Mouse (Mus musculus) forebrain, embryonic 16.5 days (tissue): Measurements from ENCODE around the gene Rtn4r. TPM values are rescaled to one million over a fixed set of nuclear protein-coding genes. Genes with fewer than 3 reads are reported as not detected.

Experiments
- ATAC-seq: fragments of 200-750 bp; cut with Nextera tagmentation; 2 replicates; pipeline ENCODE4 v1.8.0; 2017; ENCODE audit warnings: mild to moderate bottlenecking, moderate library complexity
- H3K27ac ChIP-seq: fragments of 300-500 bp; sonication (generic); 2 replicates; pipeline ENCODE4 v1.5.1; 2014; ENCODE audit warnings: low read length, control low read depth
- H3K27me3 ChIP-seq: fragments of 300-500 bp; sonication (generic); replicated peaks from 2 replicates; pipeline ENCODE4 v1.6.1; 2014; ENCODE audit warnings: low read length; ENCODE audit not compliant: control insufficient read depth, insufficient read depth
- H3K36me3 ChIP-seq: fragments of 300-500 bp; sonication (generic); 2 replicates; pipeline ENCODE4 v1.6.1; 2014; ENCODE audit not compliant: control insufficient read depth, insufficient read depth
- H3K4me1 ChIP-seq: fragments of 300-500 bp; sonication (generic); replicated peaks from 2 replicates; pipeline ENCODE4 v1.6.1; 2014; ENCODE audit warnings: low read length; ENCODE audit not compliant: control insufficient read depth, insufficient read depth
- H3K4me2 ChIP-seq: fragments of 300-500 bp; sonication (generic); 2 replicates; pipeline ENCODE4 v1.6.1; 2014; ENCODE audit warnings: mild to moderate bottlenecking, low read length, control low read depth
- H3K4me3 ChIP-seq: fragments of 300-500 bp; sonication (generic); replicated peaks from 2 replicates; pipeline ENCODE4 v1.5.1; 2014; ENCODE audit warnings: mild to moderate bottlenecking, low read length, control low read depth
- H3K9ac ChIP-seq: fragments of 300-500 bp; sonication (generic); replicated peaks from 2 replicates; pipeline ENCODE4 v1.6.1; 2014; ENCODE audit warnings: low read depth, low read length, control low read depth
- H3K9me3 ChIP-seq: fragments of 300-500 bp; sonication (generic); 2 replicates; pipeline ENCODE4 v1.6.1; 2016; ENCODE audit warnings: low read length; ENCODE audit not compliant: control insufficient read depth
- WGBS: fragments of 180-500 bp; shearing (Covaris S2); extraction: QIAGEN DNeasy Blood & Tissue Kit; methylation state at CpG from one replicate; pipeline ENCODE4 v1.1.7; 2014; 5-methylcytosine and 5-hydroxymethylcytosine counted together
- polyA plus RNA-seq: library from polyadenylated mRNA; unstranded; fragments of >200 nt; fragmentation: Nextera tagmentation; extraction: Ambion mirVana; gene quantifications from 2 replicates; pipeline ENCODE4 v1.2.1, GENCODE M21; 2015

Rtn4r gene
- polyA plus RNA-seq, 1 experiment from 2014 or later: 24.4 TPM

DNA sequence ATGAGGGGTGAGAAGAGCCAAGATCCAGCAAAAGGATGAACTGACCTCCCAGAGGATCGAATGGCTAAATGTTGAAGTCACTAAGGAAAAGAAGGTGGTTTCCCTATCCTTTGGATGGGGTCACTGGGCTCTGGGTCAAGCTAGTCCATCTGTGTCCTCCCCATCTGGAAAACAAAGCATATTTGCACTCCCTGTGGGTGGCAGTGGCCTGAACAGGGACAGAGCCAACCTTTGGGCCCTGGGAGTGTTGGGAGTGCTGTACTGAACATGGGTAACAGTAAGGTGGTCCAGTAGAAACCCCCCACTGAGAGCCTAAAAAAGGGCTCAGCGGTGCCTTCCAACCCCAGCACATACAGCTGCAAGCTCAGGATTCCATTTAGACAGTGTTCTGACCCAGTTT, 4.7 kb upstream of the Rtn4r start:
- Histone ChIP-seq H3K4me3 (no peak overlapping the region), H3K27ac (no peak overlapping the region), H3K27me3 (0 out of 2 replicates have a peak, but pooled peaks cover 2% of the 10 kb centered on the region), H3K4me2 (no peak overlapping the region), H3K9ac (no peak overlapping the region), H3K4me1 (peaks cover 10% of the 10 kb centered on the region), H3K36me3 (no peaks in the 10 kb centered on the region), H3K9me3 (no peaks in the 10 kb centered on the region)
- ATAC-seq: no peak
- WGBS: 72% methylated on average over 2 of the region's 2 CpGs

DNA sequence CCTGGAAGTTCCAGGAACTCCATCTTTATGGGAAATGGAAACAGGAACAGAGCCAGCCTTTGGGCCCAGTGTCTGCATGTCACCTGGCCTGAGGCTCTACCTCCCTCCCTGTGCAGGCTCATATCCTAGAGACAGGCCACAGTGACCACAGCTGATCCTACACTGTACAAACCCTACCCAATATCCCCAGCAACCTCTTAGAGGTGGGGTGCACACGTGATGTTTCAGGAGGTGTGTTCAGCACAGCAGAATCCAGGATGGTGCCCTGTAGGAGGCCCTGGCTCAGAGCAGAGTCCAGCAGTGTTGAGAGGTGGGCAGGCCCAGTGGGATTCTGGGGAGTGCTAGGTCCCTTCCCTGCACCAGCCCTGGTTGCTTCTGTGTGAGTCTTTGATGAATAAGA, 4.0 kb upstream of the Rtn4r start:
- Histone ChIP-seq H3K4me2 (no peak overlapping the region), H3K9me3 (no peaks in the 10 kb centered on the region), H3K27ac (no peak overlapping the region), H3K4me1 (peaks cover 15% of the 10 kb centered on the region), H3K36me3 (no peaks in the 10 kb centered on the region), H3K9ac (no peak overlapping the region), H3K27me3 (0 out of 2 replicates have a peak, but pooled peaks cover 2% of the 10 kb centered on the region), H3K4me3 (no peak overlapping the region)
- no peak for ATAC-seq
- WGBS: 52% methylated on average over 1 of the region's 1 CpGs

GRCm38 (mm10) chr16:18124040-18124439, 3.4 kb upstream of the Rtn4r start:
- ATAC-seq: no peak

GRCm38 (mm10) chr16:18124626-18125025, 2.8 kb upstream of the Rtn4r start:
- no peak for ATAC-seq
- no peak overlapping the region for H3K4me3 ChIP-seq
- no peak overlapping the region for H3K27ac ChIP-seq
- no peak overlapping the region for H3K9ac ChIP-seq
- no peak overlapping the region for H3K4me2 ChIP-seq
- H3K36me3 ChIP-seq: no peaks in the 10 kb centered on the region
- peaks cover 19% of the 10 kb centered on the region for H3K4me1 ChIP-seq
- H3K9me3 ChIP-seq: no peaks in the 10 kb centered on the region
- 41% methylated on average over 5 of the region's 5 CpGs for WGBS
- H3K27me3 ChIP-seq: 0 out of 2 replicates have a peak, but pooled peaks cover 2% of the 10 kb centered on the region

More at GRCm38 (mm10) chr16:18124040-18124439, 3.4 kb upstream of the Rtn4r start:
- Histone ChIP-seq H3K9ac (no peak overlapping the region), H3K9me3 (no peaks in the 10 kb centered on the region), H3K4me3 (no peak overlapping the region), H3K4me2 (no peak overlapping the region), H3K36me3 (no peaks in the 10 kb centered on the region), H3K27me3 (0 out of 2 replicates have a peak, but pooled peaks cover 2% of the 10 kb centered on the region), H3K4me1 (peaks cover 18% of the 10 kb centered on the region), H3K27ac (no peak overlapping the region)
- WGBS: 52% methylated on average over 4 of the region's 4 CpGs

- Histone ChIP-seq H3K9me3 (no peaks in the 10 kb centered on the region), H3K4me2 (no peak overlapping the region), H3K27ac (no peak overlapping the region), H3K36me3 (no peaks in the 10 kb centered on the region), H3K27me3 (0 out of 2 replicates have a peak, but pooled peaks cover 2% of the 10 kb centered on the region), H3K9ac (no peak overlapping the region), H3K4me1 (peaks cover 22% of the 10 kb centered on the region), H3K4me3 (no peak overlapping the region)
- no peak for ATAC-seq
- WGBS: 74% methylated on average over 2 of the region's 2 CpGs
Measured at GRCm38 (mm10) chr16:18125131-18125530, 2.3 kb upstream of the Rtn4r start.

DNA sequence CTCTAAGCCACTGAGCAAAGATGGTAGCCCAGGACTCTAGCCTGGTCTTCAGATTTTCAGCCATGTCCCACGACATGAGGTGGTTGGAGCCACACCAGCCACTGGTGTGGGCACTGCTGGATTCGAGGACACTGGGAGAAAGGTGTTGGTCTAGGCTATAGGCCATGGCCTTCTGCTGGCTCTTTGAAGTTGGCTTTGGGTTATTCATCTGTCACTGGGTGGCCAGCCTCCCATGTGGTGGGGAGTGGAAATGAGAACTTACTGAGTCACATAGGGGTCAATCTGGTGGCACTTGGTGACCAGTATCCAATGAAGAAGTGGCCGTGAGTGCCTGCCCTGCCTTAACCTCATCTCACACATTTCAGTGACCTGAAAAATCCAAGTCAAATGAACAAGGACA, 1.2 kb upstream of the Rtn4r start:
- Histone ChIP-seq H3K9me3 (no peaks in the 10 kb centered on the region), H3K9ac (no peak overlapping the region), H3K4me2 (no peak overlapping the region), H3K27me3 (0 out of 2 replicates have a peak, but pooled peaks cover 2% of the 10 kb centered on the region), H3K27ac (no peak overlapping the region), H3K36me3 (no peaks in the 10 kb centered on the region), H3K4me1 (peaks cover 32% of the 10 kb centered on the region), H3K4me3 (no peak overlapping the region)
- ATAC-seq: no peak
- 91% methylated on average over 3 of the region's 3 CpGs for WGBS

DNA sequence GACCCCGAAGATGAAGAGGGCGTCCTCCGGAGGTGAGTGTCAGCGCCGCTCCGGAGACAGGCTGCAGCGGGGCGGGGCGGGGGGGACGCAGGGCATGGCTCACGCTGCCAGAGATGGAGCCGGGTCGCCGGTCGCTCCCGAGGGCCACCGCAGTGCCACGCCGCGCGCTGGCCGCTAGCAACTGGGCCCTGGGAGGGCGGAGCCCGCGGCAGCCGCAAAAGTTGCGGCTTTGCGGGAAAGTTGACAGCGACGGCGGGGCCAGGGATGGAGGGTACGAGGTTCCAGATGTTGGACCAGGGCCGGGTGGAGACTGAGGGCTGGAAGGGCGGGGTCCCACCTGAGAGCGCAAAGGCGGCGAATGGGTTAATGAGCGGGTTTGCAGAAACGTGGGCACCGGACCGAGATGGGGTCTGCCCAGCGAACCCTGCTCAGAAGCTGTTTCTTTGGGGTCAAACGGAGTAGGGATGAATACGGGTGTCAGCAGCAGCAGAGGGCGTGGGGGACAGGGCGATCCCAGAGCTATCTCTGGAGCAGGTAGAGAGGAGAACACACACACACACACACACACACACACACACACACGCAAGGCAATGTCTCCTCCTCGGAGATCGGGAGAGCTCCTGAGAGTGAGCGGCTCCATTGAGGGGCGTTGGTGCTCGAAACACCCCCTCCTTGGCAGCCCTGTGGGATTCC, 575 bp downstream of the Rtn4r start:
- Histone ChIP-seq H3K9ac (peak overlapping the region; percentile 82), H3K4me3 (peak overlapping the region; percentile 72), H3K4me1 (peaks cover 39% of the 10 kb centered on the region), H3K9me3 (no peaks in the 10 kb centered on the region), H3K4me2 (peak overlapping the region; percentile 73), H3K36me3 (no peaks in the 10 kb centered on the region), H3K27ac (peak overlapping the region; percentile 67), H3K27me3 (0 out of 2 replicates have a peak, but pooled peaks cover 2% of the 10 kb centered on the region)
- 2% methylated on average over 52 of the region's 52 CpGs for WGBS
- peak; percentile 9; the same call in 1 of the 2 replicates for ATAC-seq

- no peaks in the 10 kb centered on the region for H3K36me3 ChIP-seq
- peak overlapping the region; percentile 73 for H3K4me2 ChIP-seq
- H3K4me3 ChIP-seq: peak overlapping the region; percentile 72
- H3K9me3 ChIP-seq: no peaks in the 10 kb centered on the region
- no peak overlapping the region for H3K27ac ChIP-seq
- H3K4me1 ChIP-seq: peaks cover 39% of the 10 kb centered on the region
- H3K27me3 ChIP-seq: 0 out of 2 replicates have a peak, but pooled peaks cover 2% of the 10 kb centered on the region
- peak overlapping the region; percentile 82 for H3K9ac ChIP-seq
- no peak for ATAC-seq
- 53% methylated on average over 6 of the region's 6 CpGs for WGBS
Measured at GRCm38 (mm10) chr16:18128564-18128935, 1.1 kb downstream of the Rtn4r start.

GRCm38 (mm10) chr16:18129413-18129812, 2.0 kb downstream of the Rtn4r start:
- peak overlapping the region; percentile 72 for H3K4me3 ChIP-seq
- whole genome bisulfite sequencing: 56% methylated on average over 5 of the region's 5 CpGs
- peak overlapping the region; percentile 39; the same call in 1 of the 2 replicates for H3K27ac ChIP-seq
- H3K4me2 ChIP-seq: peak overlapping the region; percentile 73
- no peaks in the 10 kb centered on the region for H3K9me3 ChIP-seq
- H3K27me3 ChIP-seq: 0 out of 2 replicates have a peak, but pooled peaks cover 2% of the 10 kb centered on the region
- H3K4me1 ChIP-seq: peaks cover 39% of the 10 kb centered on the region
- ATAC-seq: no peak
- no peaks in the 10 kb centered on the region for H3K36me3 ChIP-seq
- no peak overlapping the region for H3K9ac ChIP-seq
